Mouse (Mus musculus): ENCODE data around the gene Aspdh.

DNA sequence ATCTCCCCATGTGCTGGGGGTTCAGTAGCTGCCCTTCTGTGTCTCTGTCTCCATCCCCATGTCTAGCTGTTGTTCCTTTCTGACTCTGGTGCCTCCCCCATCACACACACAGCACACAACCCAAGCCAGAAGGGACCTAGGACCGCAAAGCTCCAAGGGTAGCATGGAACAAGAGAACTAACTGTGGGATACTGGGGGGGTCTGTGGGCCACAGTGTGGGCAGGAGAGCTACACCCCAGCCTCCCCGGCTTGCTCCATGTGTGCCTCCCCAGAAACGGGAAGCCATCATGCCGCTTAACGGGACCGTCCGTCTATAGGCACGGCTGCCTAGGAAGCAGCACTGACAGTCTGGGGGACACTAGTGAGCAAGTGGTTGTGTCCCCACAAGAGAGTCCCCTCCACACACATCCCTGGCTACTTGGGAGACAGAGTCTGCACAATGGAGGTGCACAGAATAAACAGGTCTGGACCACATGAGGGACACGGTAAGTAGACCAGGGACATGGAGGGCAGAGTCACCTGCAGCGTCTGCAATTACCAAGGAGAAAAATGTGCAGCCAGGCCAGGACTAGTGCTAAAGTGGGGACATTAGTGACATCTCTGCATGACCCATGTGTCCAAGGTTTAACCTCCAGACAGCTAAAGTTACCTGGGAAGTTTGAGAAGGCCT, 1.5 kb upstream of the Aspdh start:
- TF ChIP-seq CTCF (IDR thresholded peaks at IDR 0.05) (no peak), EP300 (IDR thresholded peaks at IDR 0.05) (no peak)
